ENCODE assay signal across 23 mouse cellular contexts in the genomic region with DNA sequence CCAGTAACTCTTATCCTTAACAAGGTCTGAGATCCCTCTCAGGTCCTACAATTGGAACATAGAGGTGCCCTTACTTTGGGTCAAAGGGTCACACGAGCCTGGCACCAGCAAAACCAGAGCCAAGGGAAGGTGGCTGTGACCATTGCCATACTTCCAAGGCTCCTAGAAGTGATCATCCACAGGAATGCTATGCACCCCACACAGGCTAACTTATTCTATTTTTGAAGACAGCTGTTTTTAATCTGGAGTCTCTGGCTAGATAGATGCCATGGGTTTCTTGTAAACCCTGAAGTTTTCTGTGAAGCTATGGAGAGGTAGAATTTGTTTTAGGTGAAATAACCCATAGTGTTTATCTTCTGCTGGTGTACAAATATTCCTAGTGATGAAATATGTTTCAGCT.
DNase-seq lines count a peak whose midpoint lies in the region; ATAC-seq lines count a peak whose summit lies in the region.
"Had no signal": no experiment of that assay in that cellular context is flagged by ENCODE, and none has a peak within 500 bp of the region (broad histone marks: within the 10 kb centered on the region; RNA-seq: fewer than 3 reads in every experiment).

No protein-coding gene starts in this region.

- WGBS in embryonic facial prominence, embryonic 14.5 days = 58% methylated on average over 1 of the region's 1 CpGs
- WGBS in limb, embryonic 12.5 days = 70% methylated on average over 1 of the region's 1 CpGs
- 76% methylated on average over 1 of the region's 1 CpGs for WGBS in hindbrain, embryonic 16.5 days
- WGBS in liver, embryonic 12.5 days (ENCODE audit: insufficient replicate concordance) = 50% methylated on average over 1 of the region's 1 CpGs
- WGBS in liver, embryonic 11.5 days = 64% methylated on average over 1 of the region's 1 CpGs

- peak overlapping the region; percentile 65 for H3K27ac ChIP-seq in embryonic facial prominence, embryonic 14.5 days (replicated peaks; ENCODE audit: low read depth, low read length)
- peak overlapping the region; percentile 35; the same call in 1 of the 2 replicates for H3K27ac ChIP-seq in limb, embryonic 12.5 days
- no peak overlapping the region for H3K27ac ChIP-seq in hindbrain, embryonic 16.5 days (ENCODE audit: low read depth, low read length)
- no peak overlapping the region for H3K27ac ChIP-seq in liver, embryonic 12.5 days
- H3K27ac ChIP-seq in liver, embryonic 11.5 days (ENCODE audit: low read depth, low read length) = no peak overlapping the region
- H3K27ac ChIP-seq: forebrain, embryonic 10.5 days; gastrocnemius, adult 2 months; heart, embryonic 10.5 days; hindbrain, embryonic 13.5 days; intestine, embryonic 15.5 days had no signal

- no peak overlapping the region for H3K4me3 ChIP-seq in embryonic facial prominence, embryonic 14.5 days (ENCODE audit: low read depth, low read length)
- H3K4me3 ChIP-seq in limb, embryonic 12.5 days (replicated peaks) = no peak overlapping the region
- no peak overlapping the region for H3K4me3 ChIP-seq in hindbrain, embryonic 16.5 days (ENCODE audit: low read length)
- H3K4me3 ChIP-seq in liver, embryonic 12.5 days = no peak overlapping the region
- no peak overlapping the region for H3K4me3 ChIP-seq in liver, embryonic 11.5 days (ENCODE audit: low read depth, low read length)
- H3K4me3 ChIP-seq: erythroblast, embryonic 14.5 days; forebrain, embryonic 10.5 days; gastrocnemius, adult 2 months; heart, embryonic 10.5 days; hindbrain, embryonic 13.5 days; intestine, embryonic 15.5 days had no signal

- DNase-seq in heart, adult 11 months = peak; percentile 19
- no peak for DNase-seq in heart, postnatal 4 days
- no peak for DNase-seq in embryonic facial prominence, embryonic 14.5 days (ENCODE audit: low spot score)
- no peak for DNase-seq in liver, embryonic 11.5 days (ENCODE audit: low spot score)
- DNase-seq: adrenal gland, postnatal 14 days; cerebellum, adult 11-12 months; cerebellum, adult 9-10 months; cerebellum, postnatal 25 days; gastrocnemius, adult 2 months; gastrocnemius, postnatal 36 days; heart, adult 18-20 months; heart, postnatal 10 days had no signal

- H3K4me2 ChIP-seq in embryonic facial prominence, embryonic 14.5 days (ENCODE audit: low read depth, low read length) = no peak overlapping the region
- H3K4me2 ChIP-seq in limb, embryonic 12.5 days = no peak overlapping the region
- no peak overlapping the region for H3K4me2 ChIP-seq in hindbrain, embryonic 16.5 days (ENCODE audit: low read length)
- no peak overlapping the region for H3K4me2 ChIP-seq in liver, embryonic 12.5 days
- H3K4me2 ChIP-seq in liver, embryonic 11.5 days = no peak overlapping the region
- H3K4me2 ChIP-seq: hindbrain, embryonic 13.5 days; intestine, embryonic 15.5 days had no signal

- no peak for ATAC-seq in embryonic facial prominence, embryonic 14.5 days (ENCODE audit: low read depth)
- no peak for ATAC-seq in limb, embryonic 12.5 days (ENCODE audit: insufficient number of reproducible peaks, insufficient read depth, low FRiP score, low TSS enrichment, low read depth)
- no peak for ATAC-seq in hindbrain, embryonic 16.5 days
- ATAC-seq in liver, embryonic 12.5 days = no peak
- no peak for ATAC-seq in liver, embryonic 11.5 days (replicated peaks; ENCODE audit: low FRiP score)
- ATAC-seq: activated CD4-positive, CD25-positive, alpha-beta regulatory T cell, adult 4 months; forebrain, embryonic 14.5 days; intestine, embryonic 15.5 days; Patski had no signal

- no peaks in the 10 kb centered on the region for H3K9me3 ChIP-seq in embryonic facial prominence, embryonic 14.5 days (ENCODE audit: control insufficient read depth, low read length)
- no peaks in the 10 kb centered on the region for H3K9me3 ChIP-seq in limb, embryonic 12.5 days
- no peaks in the 10 kb centered on the region for H3K9me3 ChIP-seq in hindbrain, embryonic 16.5 days (ENCODE audit: control insufficient read depth, low read length)
- no peaks in the 10 kb centered on the region for H3K9me3 ChIP-seq in liver, embryonic 12.5 days (replicated peaks)
- no peaks in the 10 kb centered on the region for H3K9me3 ChIP-seq in liver, embryonic 11.5 days (ENCODE audit: control insufficient read depth, low read length)
- H3K9me3 ChIP-seq: forebrain, embryonic 10.5 days; heart, embryonic 10.5 days; hindbrain, embryonic 13.5 days; intestine, embryonic 15.5 days had no signal

- no peaks in the 10 kb centered on the region for H3K36me3 ChIP-seq in embryonic facial prominence, embryonic 14.5 days (ENCODE audit: control insufficient read depth, insufficient read depth, low read length)
- H3K36me3 ChIP-seq in limb, embryonic 12.5 days = no peaks in the 10 kb centered on the region
- no peaks in the 10 kb centered on the region for H3K36me3 ChIP-seq in hindbrain, embryonic 16.5 days (ENCODE audit: control insufficient read depth, insufficient read depth, low read length)
- H3K36me3 ChIP-seq in liver, embryonic 12.5 days = no peaks in the 10 kb centered on the region
- H3K36me3 ChIP-seq in liver, embryonic 11.5 days (ENCODE audit: control insufficient read depth, insufficient read depth, low read length) = no peaks in the 10 kb centered on the region
- H3K36me3 ChIP-seq: forebrain, embryonic 10.5 days; heart, embryonic 10.5 days; hindbrain, embryonic 13.5 days; intestine, embryonic 15.5 days had no signal

- H3K9ac ChIP-seq in embryonic facial prominence, embryonic 14.5 days (ENCODE audit: low read depth, low read length) = no peak overlapping the region
- H3K9ac ChIP-seq in limb, embryonic 12.5 days (replicated peaks) = no peak overlapping the region
- H3K9ac ChIP-seq in hindbrain, embryonic 16.5 days (ENCODE audit: low read depth, low read length) = no peak overlapping the region
- no peak overlapping the region for H3K9ac ChIP-seq in liver, embryonic 12.5 days
- H3K9ac ChIP-seq in liver, embryonic 11.5 days (ENCODE audit: low read depth, low read length) = no peak overlapping the region
- H3K9ac ChIP-seq: hindbrain, embryonic 13.5 days; intestine, embryonic 15.5 days had no signal

- peaks cover 28% of the 10 kb centered on the region; the same call in 1 of the 2 replicates for H3K4me1 ChIP-seq in embryonic facial prominence, embryonic 14.5 days (ENCODE audit: control insufficient read depth, insufficient read depth, low read length)
- H3K4me1 ChIP-seq in limb, embryonic 12.5 days (replicated peaks) = peaks cover 18% of the 10 kb centered on the region
- H3K4me1 ChIP-seq in hindbrain, embryonic 16.5 days (ENCODE audit: control insufficient read depth, insufficient read depth, low read depth, low read length) = no peaks in the 10 kb centered on the region
- no peaks in the 10 kb centered on the region for H3K4me1 ChIP-seq in liver, embryonic 12.5 days
- no peaks in the 10 kb centered on the region for H3K4me1 ChIP-seq in liver, embryonic 11.5 days (replicated peaks; ENCODE audit: control insufficient read depth, insufficient read depth, low read length)
- H3K4me1 ChIP-seq: forebrain, embryonic 10.5 days; heart, embryonic 10.5 days; hindbrain, embryonic 13.5 days; intestine, embryonic 15.5 days had no signal

- H3K27me3 ChIP-seq in embryonic facial prominence, embryonic 14.5 days (replicated peaks; ENCODE audit: control insufficient read depth, insufficient read depth, low read length) = no peaks in the 10 kb centered on the region
- H3K27me3 ChIP-seq in limb, embryonic 12.5 days = no peaks in the 10 kb centered on the region
- H3K27me3 ChIP-seq in hindbrain, embryonic 16.5 days (replicated peaks; ENCODE audit: control insufficient read depth, insufficient read depth, low read length) = no peaks in the 10 kb centered on the region
- H3K27me3 ChIP-seq in liver, embryonic 12.5 days (replicated peaks) = no peaks in the 10 kb centered on the region
- H3K27me3 ChIP-seq in liver, embryonic 11.5 days (replicated peaks; ENCODE audit: control insufficient read depth, insufficient read depth, low read length) = no peaks in the 10 kb centered on the region
- H3K27me3 ChIP-seq: hindbrain, embryonic 13.5 days; intestine, embryonic 15.5 days; Patski had no signal

Comparison
In these comparisons a context has a peak if more than half of its experiments do, and no peak if none do; other contexts are left out.
1. H3K27ac ChIP-seq: peak in embryonic facial prominence, embryonic 14.5 days (single experiment) and limb, embryonic 12.5 days (single experiment); none in hindbrain, embryonic 16.5 days (single experiment), liver, embryonic 12.5 days (single experiment) and liver, embryonic 11.5 days (single experiment).